ENCODE assay signal across 8 mouse cellular contexts in genomic region chr12:32144513-32144912, GRCm38 (mm10).
DNase-seq lines count a peak whose midpoint lies in the region; ATAC-seq lines count a peak whose summit lies in the region.

No protein-coding gene starts in this region.

- H3K36me3 ChIP-seq in forebrain, embryonic 16.5 days (ENCODE audit: control insufficient read depth, insufficient read depth): no peaks in the 10 kb centered on the region
- no peaks in the 10 kb centered on the region for H3K36me3 ChIP-seq in hindbrain, embryonic 10.5 days
- no peaks in the 10 kb centered on the region for H3K36me3 ChIP-seq in lung, embryonic 15.5 days

- H3K27ac ChIP-seq in forebrain, embryonic 16.5 days (ENCODE audit: low read length): no peak overlapping the region
- no peak overlapping the region for H3K27ac ChIP-seq in hindbrain, embryonic 10.5 days
- H3K27ac ChIP-seq in lung, embryonic 15.5 days: no peak overlapping the region

- no peaks in the 10 kb centered on the region for H3K4me1 ChIP-seq in forebrain, embryonic 16.5 days (replicated peaks; ENCODE audit: control insufficient read depth, insufficient read depth, low read length)
- H3K4me1 ChIP-seq in hindbrain, embryonic 10.5 days (replicated peaks): no peaks in the 10 kb centered on the region
- H3K4me1 ChIP-seq in lung, embryonic 15.5 days: no peaks in the 10 kb centered on the region

- peak; percentile 94 for ATAC-seq in forebrain, embryonic 16.5 days
- peak; percentile 46; the same call in 1 of the 2 replicates for ATAC-seq in lung, embryonic 15.5 days (ENCODE audit: borderline replicate concordance, extremely low read depth, low FRiP score, low TSS enrichment)

- no peak overlapping the region for H3K4me3 ChIP-seq in forebrain, embryonic 16.5 days (replicated peaks; ENCODE audit: low read length)
- H3K4me3 ChIP-seq in hindbrain, embryonic 10.5 days: no peak overlapping the region
- H3K4me3 ChIP-seq in lung, embryonic 15.5 days: no peak overlapping the region

- H3K9ac ChIP-seq in forebrain, embryonic 16.5 days (replicated peaks; ENCODE audit: low read depth, low read length): no peak overlapping the region
- H3K9ac ChIP-seq in lung, embryonic 15.5 days: no peak overlapping the region

- H3K27me3 ChIP-seq in forebrain, embryonic 16.5 days (replicated peaks; ENCODE audit: control insufficient read depth, insufficient read depth, low read length): no peaks in the 10 kb centered on the region
- no peaks in the 10 kb centered on the region for H3K27me3 ChIP-seq in hindbrain, embryonic 10.5 days (ENCODE audit: insufficient read depth, poor library complexity, severe bottlenecking)
- no peaks in the 10 kb centered on the region for H3K27me3 ChIP-seq in lung, embryonic 15.5 days

- H3K4me2 ChIP-seq in forebrain, embryonic 16.5 days (ENCODE audit: low read length): no peak overlapping the region
- no peak overlapping the region for H3K4me2 ChIP-seq in lung, embryonic 15.5 days

- no peaks in the 10 kb centered on the region for H3K9me3 ChIP-seq in forebrain, embryonic 16.5 days (ENCODE audit: control insufficient read depth, low read length)
- H3K9me3 ChIP-seq in hindbrain, embryonic 10.5 days: no peaks in the 10 kb centered on the region
- no peaks in the 10 kb centered on the region for H3K9me3 ChIP-seq in lung, embryonic 15.5 days

- DNase-seq in ES-CJ7 (ENCODE audit: low read depth, low spot score): peak; percentile 53
- DNase-seq in cerebellum, adult 11-12 months: peak; percentile 3
- peak; percentile 70 for DNase-seq in hindbrain, embryonic 10.5 days (ENCODE audit: low spot score)
- DNase-seq in layer of hippocampus, adult 8-10 months (ENCODE audit: low spot score in 2 of 2): peak; percentile 34 to 67
- peak; percentile 59 for DNase-seq in ovary, postnatal 10 days (ENCODE audit: low spot score)
- DNase-seq in thymus, postnatal 14 days: peak; percentile 87

- WGBS in forebrain, embryonic 16.5 days: 3% methylated on average over 5 of the region's 5 CpGs
- WGBS in hindbrain, embryonic 10.5 days: 7% methylated on average over 5 of the region's 5 CpGs
- 2% methylated on average over 5 of the region's 5 CpGs for WGBS in lung, embryonic 15.5 days

Comparison
In these comparisons a context has a peak if more than half of its experiments do, and no peak if none do; other contexts are left out.
1. DNase-seq: peak in every context shown above with its lines; median percentile 87 in thymus, postnatal 14 days; 70 in hindbrain, embryonic 10.5 days; 59 in ovary, postnatal 10 days; 53 in ES-CJ7; 50 in layer of hippocampus, adult 8-10 months; 3 in cerebellum, adult 11-12 months.